9 mouse cellular contexts compared by ENCODE assay signal in genomic region chr8:56392158-56392557, GRCm38 (mm10).
ATAC-seq and TF ChIP-seq lines count a peak whose summit lies in the region.
"Had no signal": no experiment of that assay in that cellular context is flagged by ENCODE, and none has a peak within 500 bp of the region (broad histone marks: within the 10 kb centered on the region; RNA-seq: fewer than 3 reads in every experiment).

No protein-coding gene starts in this region.

- no peaks in the 10 kb centered on the region for H3K9me3 ChIP-seq in midbrain, embryonic 15.5 days

- no peak for TF ChIP-seq CTCF in C2C12 (IDR thresholded peaks at IDR 0.05; ENCODE audit: control insufficient read depth, insufficient read depth, insufficient read length)

- no peak for TF ChIP-seq POLR2A in myocyte (IDR thresholded peaks at IDR 0.05; ENCODE audit: insufficient read length, low read depth)

- no peaks in the 10 kb centered on the region for H3K79me2 ChIP-seq in C2C12 (ENCODE audit: control insufficient read depth, insufficient read depth)
- no peaks in the 10 kb centered on the region for H3K79me2 ChIP-seq in myocyte (ENCODE audit: control insufficient read depth, insufficient read depth)

- no peak overlapping the region for H3ac ChIP-seq in C2C12 (ENCODE audit: control insufficient read depth, insufficient read length, low read depth)
- no peak overlapping the region for H3ac ChIP-seq in myocyte (ENCODE audit: control insufficient read depth, insufficient read length)

- WGBS in midbrain, embryonic 15.5 days, result 83% methylated on average over 2 of the region's 2 CpGs

- no peaks in the 10 kb centered on the region for H3K79me3 ChIP-seq in C2C12 (ENCODE audit: low read depth)

- H3K4me1 ChIP-seq in midbrain, embryonic 15.5 days, result no peaks in the 10 kb centered on the region

- H3K4me3 ChIP-seq in C2C12 (ENCODE audit: insufficient read depth, poor library complexity, severe bottlenecking) (no peak overlapping the region), myocyte (no peak overlapping the region)
- H3K4me3 ChIP-seq in midbrain, embryonic 15.5 days, result no peak overlapping the region

- ATAC-seq in midbrain, embryonic 15.5 days (replicated peaks), result no peak
- ATAC-seq in frontal cortex, adult (ENCODE audit: low TSS enrichment), result no peak
- ATAC-seq: activated CD4-positive, CD25-positive, alpha-beta regulatory T cell, adult 4 months; CD4-positive, CD25-positive, alpha-beta regulatory T cell, adult 4 months; Patski had no signal

- H3K36me3 ChIP-seq in C2C12 (ENCODE audit: control insufficient read depth, insufficient read depth), result no peaks in the 10 kb centered on the region
- no peaks in the 10 kb centered on the region for H3K36me3 ChIP-seq in myocyte (ENCODE audit: control insufficient read depth, insufficient read depth)
- no peaks in the 10 kb centered on the region for H3K36me3 ChIP-seq in midbrain, embryonic 15.5 days (replicated peaks)
- H3K36me3 ChIP-seq: G1E had no signal

- H3K27ac ChIP-seq in midbrain, embryonic 15.5 days, result no peak overlapping the region

- H3K9ac ChIP-seq in midbrain, embryonic 15.5 days, result no peak overlapping the region

- H3K4me2 ChIP-seq in myocyte (ENCODE audit: low read depth), result no peak overlapping the region
- H3K4me2 ChIP-seq in midbrain, embryonic 15.5 days, result no peak overlapping the region

- H3K27me3 ChIP-seq in C2C12 (ENCODE audit: control insufficient read depth, insufficient read depth, insufficient read length), result no peaks in the 10 kb centered on the region
- no peaks in the 10 kb centered on the region for H3K27me3 ChIP-seq in myocyte (ENCODE audit: control insufficient read depth, insufficient read depth, insufficient read length)
- no peaks in the 10 kb centered on the region for H3K27me3 ChIP-seq in midbrain, embryonic 15.5 days (replicated peaks)
- H3K27me3 ChIP-seq: CH12.LX had no signal

TF ChIP-seq in C2C12, 6 proteins besides CTCF, POLR2A, EP300 and RAD21:
- TF ChIP-seq MYOG (IDR thresholded peaks at IDR 0.05; ENCODE audit: control insufficient read depth, extremely low read depth, insufficient read length), result no peak
- TF ChIP-seq CEBPB (IDR thresholded peaks at IDR 0.05; ENCODE audit: low read depth), result no peak
- TF ChIP-seq MYOD1 (IDR thresholded peaks at IDR 0.05; ENCODE audit: control insufficient read depth, insufficient read length, low read depth), result no peak
- peak; percentile 72 for TF ChIP-seq USF1 (IDR thresholded peaks at IDR 0.05; ENCODE audit: low read depth)
- TF ChIP-seq FOSL1 (IDR thresholded peaks at IDR 0.05; ENCODE audit: insufficient read depth, low read length, poor library complexity, severe bottlenecking), result no peak

TF ChIP-seq in myocyte, 11 proteins besides CTCF, POLR2A, EP300 and RAD21:
- TF ChIP-seq USF1 (IDR thresholded peaks at IDR 0.05; ENCODE audit: low read depth), result peak; percentile 54
- TF ChIP-seq POLR2AphosphoS2 (IDR thresholded peaks at IDR 0.05; ENCODE audit: insufficient read length, low read depth), result no peak
